Mouse (Mus musculus) embryonic facial prominence, embryonic 11.5 days (tissue): Measurements from ENCODE around the gene Gm16253. TPM values are rescaled to one million over a fixed set of nuclear protein-coding genes. Genes with fewer than 3 reads are reported as not detected.

Experiments used
- ATAC-seq: fragments of 200-750 bp; cut with Nextera tagmentation; replicated peaks from 2 replicates; pipeline ENCODE4 v1.8.0; 2017; ENCODE audit warnings: low read depth; ENCODE audit not compliant: insufficient number of reproducible peaks, low FRiP score, low TSS enrichment
- DNase-seq: peaks from one replicate; pipeline ENCODE4 v3.0.0-alpha.2; 2015; ENCODE audit warnings: low spot score
- H3K27ac ChIP-seq: fragments of 300-500 bp; sonication (generic); replicated peaks from 2 replicates; pipeline ENCODE4 v1.5.1; 2014; ENCODE audit warnings: mild to moderate bottlenecking, low read depth, low read length, control low read depth
- H3K27me3 ChIP-seq: fragments of 300-500 bp; sonication (generic); 2 replicates; pipeline ENCODE4 v1.6.1; 2014; ENCODE audit warnings: mild to moderate bottlenecking, low read length, moderate library complexity, mixed read lengths; ENCODE audit not compliant: control insufficient read depth, insufficient read depth
- H3K36me3 ChIP-seq: fragments of 300-500 bp; sonication (generic); replicated peaks from 2 replicates; pipeline ENCODE4 v1.6.1; 2014; ENCODE audit warnings: low read depth, mild to moderate bottlenecking, low read length, moderate library complexity, mixed read lengths; ENCODE audit not compliant: control insufficient read depth, insufficient read depth
- H3K4me1 ChIP-seq: fragments of 300-500 bp; sonication (generic); 2 replicates; pipeline ENCODE4 v1.6.1; 2014; ENCODE audit warnings: low read length, mixed read lengths; ENCODE audit not compliant: control insufficient read depth, insufficient read depth
- H3K4me2 ChIP-seq: fragments of 300-500 bp; sonication (generic); 2 replicates; pipeline ENCODE4 v1.6.1; 2014; ENCODE audit warnings: low read depth, mild to moderate bottlenecking, control low read depth, low read length, moderate library complexity
- H3K4me3 ChIP-seq: fragments of 300-500 bp; sonication (generic); 2 replicates; pipeline ENCODE4 v1.5.1; 2014; ENCODE audit warnings: low read depth, low read length, control low read depth
- H3K9ac ChIP-seq: fragments of 300-500 bp; sonication (generic); replicated peaks from 2 replicates; pipeline ENCODE4 v1.6.1; 2014; ENCODE audit warnings: mild to moderate bottlenecking, control low read depth, low read length
- H3K9me3 ChIP-seq: fragments of 300-500 bp; sonication (generic); replicated peaks from 2 replicates; pipeline ENCODE4 v1.6.1; 2016; ENCODE audit warnings: mild to moderate bottlenecking, low read length, inconsistent platforms, mixed read lengths; ENCODE audit not compliant: control insufficient read depth
- WGBS: fragments of 180-500 bp; shearing (Covaris S2); extraction: QIAGEN DNeasy Blood & Tissue Kit; methylation state at CpG from one replicate; pipeline ENCODE4 v1.1.7; 2014; 5-methylcytosine and 5-hydroxymethylcytosine counted together
- polyA plus RNA-seq: library from polyadenylated mRNA; unstranded; fragments of >200 nt; fragmentation: Nextera tagmentation; extraction: Ambion mirVana; gene quantifications from 2 replicates; pipeline ENCODE4 v1.2.1, GENCODE M21; 2014

Gene Gm16253
- polyA plus RNA-seq, 1 experiment from 2014 or later: not detected

DNA sequence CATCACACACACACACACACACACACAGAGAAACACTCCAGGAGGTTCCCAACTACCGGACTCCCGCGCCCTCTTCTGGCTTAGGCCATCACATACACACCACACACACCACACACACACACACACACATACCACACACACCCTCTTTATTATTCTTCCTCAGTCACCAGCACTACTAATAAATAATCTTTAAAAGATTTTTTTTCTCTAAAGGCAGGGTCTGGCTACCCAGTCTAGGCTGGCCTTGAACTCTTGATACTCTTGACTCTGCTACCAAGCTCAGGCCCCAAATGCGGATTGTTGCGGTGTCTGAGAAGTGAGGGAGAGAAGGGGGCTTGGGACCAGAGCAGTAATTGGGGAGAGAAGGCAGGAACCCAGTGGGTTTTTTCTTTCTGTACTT lies 18.1 kb downstream of the Gm16253 start:
- WGBS: 78% methylated on average over 5 of the region's 5 CpGs
- peaks cover 13% of the 10 kb centered on the region for H3K27me3 ChIP-seq
- H3K4me3 ChIP-seq: no peak overlapping the region
- H3K4me2 ChIP-seq: no peak overlapping the region
- ATAC-seq (no peak), DNase-seq (no peak)
- peaks cover 6% of the 10 kb centered on the region for H3K4me1 ChIP-seq
- H3K9me3 ChIP-seq: no peaks in the 10 kb centered on the region
- no peaks in the 10 kb centered on the region for H3K36me3 ChIP-seq
- no peak overlapping the region for H3K27ac ChIP-seq
- no peak overlapping the region for H3K9ac ChIP-seq

DNA sequence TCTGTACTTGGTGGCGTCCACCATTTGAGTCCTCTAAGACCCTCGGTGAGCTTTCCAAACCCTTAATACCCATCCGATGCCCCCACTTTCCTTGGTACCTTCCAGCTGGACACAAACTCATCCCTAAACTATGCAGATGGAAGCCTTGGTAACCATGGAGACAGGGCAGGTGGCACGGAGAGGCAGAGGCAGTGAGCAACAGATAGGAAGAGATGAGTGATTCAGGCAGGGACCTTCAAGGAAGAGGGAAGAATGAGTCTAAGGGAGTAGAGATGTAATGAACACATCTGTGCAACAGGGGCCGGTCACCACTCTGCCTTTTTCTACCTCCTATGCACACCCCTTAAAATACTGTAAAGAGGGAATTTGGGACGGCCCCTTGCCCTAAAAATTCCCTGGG lies 18.9 kb downstream of the Gm16253 start:
- DNase-seq (no peak), ATAC-seq (no peak)
- Histone ChIP-seq H3K9me3 (no peaks in the 10 kb centered on the region), H3K27ac (no peak overlapping the region), H3K4me3 (no peak overlapping the region), H3K27me3 (peaks cover 13% of the 10 kb centered on the region), H3K4me2 (no peak overlapping the region), H3K36me3 (no peaks in the 10 kb centered on the region), H3K4me1 (peaks cover 6% of the 10 kb centered on the region), H3K9ac (no peak overlapping the region)
- WGBS: 21% methylated on average over 6 of the region's 6 CpGs

DNA sequence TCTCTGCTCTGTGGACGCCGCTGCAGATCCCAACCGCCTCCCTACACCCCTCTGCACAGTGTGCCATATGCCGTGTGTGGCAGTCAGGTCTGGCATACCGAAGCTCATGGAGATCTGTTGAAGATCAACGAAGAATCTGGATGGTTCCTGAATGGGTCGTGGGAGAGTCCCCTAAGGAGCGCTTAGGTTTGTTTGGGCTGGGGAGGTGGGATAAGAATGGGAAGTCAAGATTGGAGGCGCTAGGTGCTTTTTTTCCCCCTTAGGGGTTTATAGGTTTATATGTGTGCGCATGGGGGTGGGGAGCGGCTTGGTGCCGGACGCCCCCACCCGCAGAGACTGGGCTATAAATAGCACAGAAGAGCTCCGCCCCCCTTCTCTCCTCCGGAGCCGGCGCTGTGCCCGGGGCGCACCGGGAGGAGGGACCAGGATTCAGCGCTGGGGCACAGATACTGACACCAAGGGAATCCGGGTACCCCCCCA lies 19.5 kb downstream of the Gm16253 start, which contains the start of gene Ankrd34a:
TSS of gene Ankrd34a (plus strand) at position 409 of the 480 bp plus-strand sequence.
- ATAC-seq (no peak), DNase-seq (peak; percentile 19)
- Histone ChIP-seq H3K36me3 (no peaks in the 10 kb centered on the region), H3K9me3 (no peaks in the 10 kb centered on the region), H3K9ac (peak within 1 kb of the TSS; percentile 63), H3K4me2 (peak within 1 kb of the TSS; percentile 98), H3K27ac (no peak within 1 kb of the TSS), H3K4me3 (peak within 1 kb of the TSS; percentile 40), H3K4me1 (peaks cover 6% of the 10 kb centered on the region), H3K27me3 (peaks cover 13% of the 10 kb centered on the region)
- WGBS: under 1% methylated on average over 19 of the region's 23 CpGs

DNA sequence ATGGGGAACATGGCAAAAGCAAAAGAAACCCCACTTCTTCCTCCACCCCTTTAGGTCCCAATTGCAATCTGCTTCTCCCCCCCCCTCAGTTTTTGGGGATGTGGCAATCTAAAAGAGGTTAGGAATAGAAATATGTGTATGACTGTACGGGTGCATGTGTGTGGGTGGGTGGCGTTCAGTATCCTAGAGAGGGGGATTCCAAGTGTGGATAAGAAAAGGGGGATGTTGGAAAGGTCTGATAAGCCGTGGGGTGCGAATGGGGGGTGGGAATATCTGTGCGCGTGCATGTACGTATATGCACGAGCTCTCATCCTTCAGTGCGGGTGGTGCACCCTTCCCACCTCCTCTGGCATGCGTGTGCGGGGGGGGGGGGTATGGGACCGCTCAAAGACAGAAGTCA lies 20.1 kb downstream of the Gm16253 start:
- Histone ChIP-seq H3K4me3 (peak overlapping the region; percentile 40), H3K27me3 (peaks cover 13% of the 10 kb centered on the region), H3K4me1 (peaks cover 6% of the 10 kb centered on the region), H3K4me2 (peak overlapping the region; percentile 98), H3K27ac (no peak overlapping the region), H3K36me3 (no peaks in the 10 kb centered on the region), H3K9me3 (no peaks in the 10 kb centered on the region), H3K9ac (peak overlapping the region; percentile 38)
- ATAC-seq (no peak), DNase-seq (no peak)
- 3% methylated on average over 10 of the region's 12 CpGs for WGBS

DNA sequence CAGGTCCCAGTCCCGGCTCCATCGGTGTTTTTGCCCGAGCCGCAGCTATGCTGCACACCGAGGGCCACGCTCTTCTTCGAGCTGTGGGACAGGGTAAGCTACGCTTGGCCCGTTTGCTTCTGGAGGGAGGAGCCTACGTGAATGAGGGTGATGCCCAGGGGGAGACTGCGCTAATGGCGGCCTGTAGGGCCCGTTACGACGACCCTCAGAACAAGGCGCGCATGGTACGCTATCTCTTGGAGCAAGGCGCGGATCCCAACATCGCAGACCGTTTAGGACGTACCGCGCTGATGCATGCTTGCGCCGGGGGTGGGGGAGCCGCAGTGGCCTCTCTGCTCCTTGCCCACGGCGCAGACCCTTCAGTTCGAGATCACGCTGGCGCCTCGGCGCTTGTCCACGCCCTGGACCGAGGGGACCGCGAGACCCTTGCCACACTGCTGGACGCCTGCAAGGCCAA lies 20.7 kb downstream of the Gm16253 start:
- no peaks in the 10 kb centered on the region for H3K36me3 ChIP-seq
- DNase-seq (peak; percentile 61), ATAC-seq (no peak)
- H3K4me1 ChIP-seq: peaks cover 6% of the 10 kb centered on the region
- H3K27ac ChIP-seq: no peak overlapping the region
- peaks cover 13% of the 10 kb centered on the region for H3K27me3 ChIP-seq
- H3K9me3 ChIP-seq: no peaks in the 10 kb centered on the region
- H3K4me3 ChIP-seq: peak overlapping the region; percentile 40
- H3K4me2 ChIP-seq: peak overlapping the region; percentile 98
- under 1% methylated on average over 40 of the region's 40 CpGs for WGBS
- H3K9ac ChIP-seq: peak overlapping the region; percentile 63

DNA sequence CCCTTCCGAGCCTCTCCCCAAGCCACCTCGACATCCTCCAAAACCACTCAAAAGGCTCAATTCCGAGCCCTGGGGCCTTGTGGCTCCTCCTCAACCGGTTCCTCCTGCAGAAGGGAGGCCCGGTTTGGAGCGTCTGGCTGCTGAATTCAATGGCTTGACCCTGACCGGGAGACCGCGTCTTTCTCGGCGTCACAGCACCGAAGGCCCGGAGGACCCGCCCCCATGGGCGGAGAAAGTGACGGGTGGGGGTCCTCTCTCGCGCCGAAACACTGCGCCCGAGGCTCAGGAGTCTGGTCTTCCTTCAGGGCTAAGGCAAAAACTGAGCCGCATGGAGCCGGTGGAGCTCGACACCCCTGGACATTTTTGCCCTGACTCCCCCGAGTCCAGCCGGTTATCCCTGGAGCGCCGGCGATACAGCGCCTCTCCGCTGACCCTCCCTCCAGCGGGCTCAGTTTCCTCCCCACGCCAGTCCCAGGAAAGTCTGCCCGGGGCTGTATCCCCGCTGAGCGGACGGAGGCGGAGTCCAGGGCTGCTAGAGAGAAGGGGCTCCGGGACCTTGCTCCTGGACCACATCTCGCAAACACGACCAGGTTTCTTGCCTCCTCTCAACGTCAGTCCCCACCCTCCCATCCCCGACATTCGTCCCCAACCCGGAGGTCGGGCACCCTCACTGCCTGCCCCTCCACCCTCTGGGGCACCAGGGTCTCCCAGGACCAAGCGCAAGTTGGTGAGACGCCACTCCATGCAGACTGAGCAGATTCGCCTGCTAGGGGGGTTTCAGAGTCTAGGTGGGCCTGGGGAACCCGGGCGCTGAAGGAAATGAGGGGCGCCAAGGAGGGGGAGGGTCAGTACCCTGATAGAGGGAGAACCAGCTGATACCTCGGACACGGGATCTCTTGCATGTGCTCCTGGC lies 21.6 kb downstream of the Gm16253 start:
- WGBS: 1% methylated on average over 54 of the region's 54 CpGs
- peak; percentile 84 for DNase-seq
- ATAC-seq: no peak
- Histone ChIP-seq H3K9ac (peak overlapping the region; percentile 63), H3K4me1 (peaks cover 6% of the 10 kb centered on the region), H3K36me3 (no peaks in the 10 kb centered on the region), H3K9me3 (no peaks in the 10 kb centered on the region), H3K27ac (no peak overlapping the region), H3K27me3 (peaks cover 13% of the 10 kb centered on the region), H3K4me2 (peak overlapping the region; percentile 98), H3K4me3 (peak overlapping the region; percentile 40)

DNA sequence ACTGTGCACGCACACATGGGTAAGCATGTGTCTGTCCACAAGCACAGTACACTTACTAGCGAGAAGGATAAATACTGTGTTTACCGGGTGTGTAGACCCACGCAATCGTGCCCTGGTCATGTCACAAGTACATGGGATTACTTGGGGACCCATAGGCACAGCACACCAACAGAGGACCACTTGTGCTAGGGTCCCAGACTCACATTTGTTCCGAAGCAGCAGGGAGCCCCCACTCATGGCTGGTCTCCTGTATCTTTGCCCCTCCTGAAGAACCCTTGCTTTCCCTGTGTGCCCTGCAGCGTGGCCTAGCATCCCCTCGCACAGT lies 22.2 kb downstream of the Gm16253 start:
- Histone ChIP-seq H3K4me1 (peaks cover 6% of the 10 kb centered on the region), H3K4me3 (peak overlapping the region; percentile 40; the same call in 1 of the 2 replicates), H3K36me3 (no peaks in the 10 kb centered on the region), H3K9me3 (no peaks in the 10 kb centered on the region), H3K27ac (no peak overlapping the region), H3K4me2 (peak overlapping the region; percentile 98), H3K9ac (peak overlapping the region; percentile 63; the same call in 1 of the 2 replicates), H3K27me3 (peaks cover 13% of the 10 kb centered on the region)
- DNase-seq: no peak
- no peak for ATAC-seq
- 37% methylated on average over 8 of the region's 8 CpGs for WGBS

DNA sequence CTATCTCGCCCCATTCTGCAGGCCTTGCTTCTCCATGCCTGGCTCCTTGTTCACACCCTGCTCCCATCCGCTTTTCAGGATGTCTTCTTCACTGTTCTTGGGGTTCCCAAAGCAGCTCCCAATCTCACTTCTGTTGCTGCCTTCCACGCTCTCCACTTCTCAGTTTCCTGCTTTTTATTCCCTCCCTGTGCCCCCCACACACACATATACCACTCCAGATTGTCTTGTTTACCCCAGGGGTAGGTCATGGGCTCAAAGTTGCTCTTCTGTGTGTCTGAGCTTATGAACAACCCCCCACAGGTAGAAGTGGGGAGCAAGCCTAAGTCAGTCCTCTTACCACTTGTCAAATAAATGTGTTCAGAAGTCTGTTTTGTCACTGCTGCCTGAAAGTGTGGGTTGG lies 22.6 kb downstream of the Gm16253 start:
- H3K9me3 ChIP-seq: no peaks in the 10 kb centered on the region
- H3K27ac ChIP-seq: no peak overlapping the region
- WGBS: 54% methylated on average over 3 of the region's 3 CpGs
- H3K36me3 ChIP-seq: no peaks in the 10 kb centered on the region
- no peak overlapping the region for H3K4me3 ChIP-seq
- H3K4me2 ChIP-seq: no peak overlapping the region
- DNase-seq: no peak
- H3K27me3 ChIP-seq: peaks cover 13% of the 10 kb centered on the region
- peaks cover 6% of the 10 kb centered on the region for H3K4me1 ChIP-seq
- no peak overlapping the region for H3K9ac ChIP-seq
- ATAC-seq: no peak
